ENCODE assay signal across 22 mouse cellular contexts in the genomic region with DNA sequence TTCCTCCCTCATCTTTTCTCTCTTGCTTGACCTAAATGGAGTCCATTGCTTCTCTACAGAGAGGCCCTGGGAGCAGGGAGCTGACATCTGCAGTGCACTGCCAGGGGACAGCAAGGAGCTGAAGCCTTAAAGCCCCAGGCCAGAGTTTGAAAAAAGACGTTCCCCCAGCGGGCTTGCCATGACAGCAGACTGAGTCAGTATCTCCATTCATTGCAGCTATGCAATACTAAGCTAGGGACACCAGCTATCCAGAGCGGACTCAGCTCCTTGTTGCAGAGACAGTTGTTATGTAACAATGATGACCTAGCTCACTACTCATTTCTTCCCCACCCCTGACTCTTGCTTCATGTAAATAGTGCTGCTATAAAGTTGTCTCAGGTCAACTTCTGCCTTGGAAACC. TPM values are rescaled to one million over a fixed set of nuclear protein-coding genes. Genes with fewer than 3 reads are reported as not detected.
"Had no signal": no experiment of that assay in that cellular context is flagged by ENCODE, and none has a peak within 500 bp of the region (broad histone marks: within the 10 kb centered on the region; RNA-seq: fewer than 3 reads in every experiment).

No protein-coding gene starts in this region.

- H3K36me3 ChIP-seq: neural tube, embryonic 15.5 days; stomach, embryonic 15.5 days had no signal

- H3K4me2 ChIP-seq: neural tube, embryonic 15.5 days; stomach, embryonic 15.5 days had no signal

- H3K27me3 ChIP-seq: neural tube, embryonic 15.5 days; stomach, embryonic 15.5 days had no signal

- DNase-seq: retina, postnatal 1 day; right cerebral cortex, adult 18-20 months; right cerebral cortex, postnatal 14 days; right cerebral cortex, postnatal 25 days; right cerebral cortex, postnatal 4 days; spleen, adult 18-20 months; thymus, adult 18-20 months; thymus, adult 2 months; thymus, postnatal 14 days; thymus, postnatal 25 days; thymus, postnatal 36 days; thymus, postnatal 4 days had no signal

- H3K9ac ChIP-seq: neural tube, embryonic 15.5 days; stomach, embryonic 15.5 days had no signal

- H3K27ac ChIP-seq: neural tube, embryonic 15.5 days; stomach, embryonic 15.5 days; stomach, postnatal 0 days had no signal

- H3K9me3 ChIP-seq: neural tube, embryonic 15.5 days; stomach, embryonic 15.5 days had no signal

- H3K4me1 ChIP-seq: stomach, embryonic 15.5 days had no signal

- H3K4me3 ChIP-seq: neural tube, embryonic 15.5 days; stomach, embryonic 15.5 days had no signal

RNA-seq across cellular contexts. Expression of a gene that starts 5.2 kb away (rescaled TPM):
- total RNA-seq: neutrophil, adult 5-6 weeks had no signal
- polyA plus RNA-seq: small intestine, adult 2 months; testis, adult 2 months had no signal

RNA-seq across cellular contexts. Expression of a gene that starts 9.7 kb away (rescaled TPM):
- total RNA-seq: neutrophil, adult 5-6 weeks had no signal
- polyA plus RNA-seq: small intestine, adult 2 months; spleen, adult 2 months; stomach, embryonic 14.5 days; stomach, embryonic 15.5 days; stomach, embryonic 16.5 days; stomach, postnatal 0 days; testis, adult 2 months; urinary bladder, adult 2 months had no signal
